Mouse (Mus musculus): ENCODE data around the gene Cstad.

Gene Cstad

DNA sequence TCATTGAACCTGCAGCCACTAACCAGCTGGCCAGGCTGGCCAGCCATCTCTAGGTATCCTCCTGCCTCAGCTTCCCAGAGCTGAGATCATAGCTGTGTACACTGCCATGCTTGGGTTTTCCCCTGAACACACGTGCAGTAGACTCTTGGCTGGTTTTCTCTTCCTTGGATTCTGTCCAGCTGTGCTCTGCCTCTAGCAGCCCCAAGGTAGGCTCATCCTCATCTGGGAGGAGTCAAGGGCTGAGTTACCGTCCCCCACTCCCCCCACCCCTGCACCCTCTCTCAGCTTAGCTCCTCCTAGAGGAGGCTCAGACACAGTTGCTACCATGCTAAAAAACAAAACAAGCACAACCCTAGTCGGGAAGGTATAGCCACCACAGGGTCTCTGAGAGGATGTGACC is 4.8 kb downstream of the Cstad start:
- DNase-seq: no peak

DNA sequence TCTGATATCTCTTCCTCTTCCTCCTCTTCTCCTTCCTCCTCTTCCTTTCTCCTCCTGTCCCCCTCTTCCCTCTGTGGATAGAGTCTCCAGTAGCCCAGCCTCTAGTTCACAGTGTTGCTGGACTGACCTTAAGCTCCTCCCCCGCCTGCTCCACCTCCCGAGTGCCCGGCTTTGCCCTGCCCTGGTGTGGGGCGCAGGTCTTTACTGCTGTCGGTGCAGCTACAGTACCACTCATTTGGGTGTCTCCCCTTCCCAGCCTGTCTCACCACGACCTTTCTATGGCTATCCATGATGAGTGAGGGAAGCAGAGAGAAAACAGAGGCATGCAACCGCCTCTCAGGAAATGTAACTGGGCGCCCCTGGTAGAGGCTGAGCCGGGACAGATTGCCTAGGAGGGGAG is 5.5 kb downstream of the Cstad start:
- no peak for DNase-seq

DNA sequence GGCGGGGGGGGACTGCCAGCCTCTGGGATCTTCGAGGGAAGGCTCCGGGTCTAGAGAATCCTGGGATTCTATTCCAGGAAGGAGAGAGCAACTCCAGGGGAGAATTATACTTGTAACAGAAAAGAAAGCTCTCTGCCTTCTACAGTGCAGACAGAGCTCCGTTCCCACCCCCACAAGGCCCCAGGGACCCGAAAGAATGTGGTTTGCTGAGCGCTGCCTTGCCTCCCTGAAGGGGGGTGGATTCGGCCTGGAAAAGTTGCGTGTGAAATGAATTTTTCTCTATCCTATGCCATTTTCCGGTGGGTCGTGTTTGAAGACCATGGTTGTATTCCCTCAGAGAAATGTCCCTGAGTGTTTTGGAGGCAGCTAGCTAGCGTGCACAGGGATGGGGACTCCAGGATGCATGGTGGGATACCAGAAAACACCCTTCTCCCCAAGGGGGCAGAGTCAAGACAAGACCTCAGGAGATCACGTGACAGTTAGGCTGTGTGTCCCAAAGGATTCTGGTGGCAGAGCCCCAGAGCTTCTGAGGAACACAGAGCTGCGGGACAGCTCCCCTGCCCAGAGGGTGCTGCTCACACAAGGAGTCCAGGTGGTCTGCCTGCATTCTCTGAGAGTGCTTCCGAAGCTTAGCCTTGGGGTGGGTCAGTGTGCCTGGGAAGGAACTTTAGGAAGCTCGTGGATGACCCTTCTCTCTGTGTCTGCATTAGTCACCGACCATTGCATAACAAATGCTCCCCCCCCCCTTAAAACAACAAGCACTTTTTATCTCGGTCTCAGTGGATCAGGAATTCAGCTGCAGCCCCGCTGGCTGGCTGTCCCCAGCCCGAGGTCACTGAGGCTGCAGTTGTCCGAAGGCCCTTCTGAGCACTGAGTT is 6.4 kb downstream of the Cstad start:
- DNase-seq: no peak

DNA sequence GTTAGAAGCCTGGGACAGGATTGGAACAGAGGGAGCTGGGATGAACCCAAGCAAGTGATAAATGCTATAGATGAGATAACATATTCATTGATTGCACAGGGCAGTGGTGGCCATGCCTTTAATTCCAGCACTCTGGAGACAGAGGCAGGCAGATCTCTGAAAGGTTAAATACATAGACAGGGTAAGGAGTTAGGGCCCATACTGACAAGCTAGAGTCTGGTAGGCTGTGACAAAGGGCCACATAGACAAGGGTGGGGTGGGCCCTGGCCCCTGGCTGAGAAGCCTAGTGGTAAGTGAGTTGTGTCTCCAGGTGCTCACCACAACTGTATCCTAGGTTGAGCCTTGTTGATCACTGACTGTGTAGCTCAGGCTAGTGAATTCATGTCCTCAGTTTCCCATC is 7.6 kb downstream of the Cstad start:
- no peak for DNase-seq

DNA sequence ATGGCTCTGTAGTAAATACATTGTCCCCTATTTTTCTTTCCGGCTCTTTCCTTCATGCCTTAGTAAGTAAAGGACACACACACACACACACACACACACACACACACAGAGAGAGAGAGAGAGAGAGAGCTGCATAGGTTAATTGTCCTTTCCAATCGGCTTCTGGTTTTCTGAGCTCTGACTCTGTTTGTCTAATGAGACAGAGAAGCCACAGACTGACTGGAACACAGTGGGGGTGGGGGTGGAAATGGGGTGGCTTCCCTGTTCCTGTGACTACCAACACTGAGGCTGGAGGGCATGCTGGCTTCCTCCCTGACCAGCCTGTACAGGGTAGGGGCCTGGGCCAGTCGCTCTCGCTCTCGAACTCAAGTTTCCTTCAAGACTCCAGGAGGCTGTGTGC is 8.9 kb downstream of the Cstad start:
- DNase-seq: no peak

DNA sequence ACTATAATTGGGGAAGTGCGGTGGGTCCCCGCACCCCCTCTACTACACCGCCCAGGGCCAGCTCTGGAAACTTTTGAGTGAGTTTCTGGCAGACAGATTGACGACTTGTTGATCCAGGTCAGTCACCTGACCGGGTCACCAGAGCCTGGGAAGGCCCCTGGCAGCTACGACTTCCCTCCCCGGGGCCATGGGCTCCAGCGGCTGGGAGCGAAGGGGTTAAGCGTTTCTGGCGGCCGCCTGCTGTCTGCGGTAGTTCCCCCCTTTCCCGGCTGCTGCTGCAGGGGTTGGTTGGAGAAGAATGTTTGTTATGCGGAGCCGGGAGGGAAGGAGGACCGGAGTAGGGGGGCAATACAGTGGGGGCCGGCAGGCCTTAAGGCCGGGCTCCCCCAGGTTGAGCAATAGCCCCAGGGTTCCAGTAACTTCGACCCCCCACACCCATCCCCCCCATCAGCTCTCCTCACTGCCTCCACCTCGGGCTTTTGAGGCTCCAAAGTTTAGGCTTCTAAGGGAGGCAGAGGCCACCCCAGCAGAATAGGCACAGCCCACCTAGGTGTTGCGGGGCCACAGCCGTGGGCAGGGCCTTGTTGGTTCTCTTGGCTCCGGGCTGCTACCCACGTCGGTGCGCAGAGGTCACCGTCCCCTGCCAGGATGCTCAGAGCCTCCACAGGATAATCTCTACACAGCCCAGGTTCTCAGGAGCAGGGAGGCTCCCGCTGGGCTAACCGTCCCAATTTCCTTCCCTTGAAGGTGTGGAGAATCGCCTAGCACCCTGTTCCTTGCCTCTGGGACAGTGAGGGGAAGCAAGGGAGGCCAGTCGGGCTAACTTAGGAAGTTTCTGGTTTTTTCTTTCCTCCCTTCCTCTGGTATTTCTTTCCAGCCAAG is 10.3 kb downstream of the Cstad start:
- DNase-seq: peak in 1 of 2 experiments; percentile 40

DNA sequence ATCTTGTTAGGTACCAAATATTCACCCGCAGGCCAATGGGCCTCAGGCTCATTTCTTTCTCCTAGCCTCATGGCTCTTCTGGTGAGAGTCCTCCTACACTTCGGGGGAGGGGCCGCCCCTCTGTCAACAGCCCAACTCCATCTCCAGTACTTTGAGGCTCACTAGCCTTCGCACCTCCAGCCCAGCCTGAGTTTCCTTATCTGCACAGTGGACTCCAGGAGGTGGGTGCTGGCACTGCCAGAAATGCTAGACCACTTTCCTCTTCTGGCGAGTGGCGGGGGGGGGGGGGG is 10.9 kb downstream of the Cstad start:
- no peak for DNase-seq

DNA sequence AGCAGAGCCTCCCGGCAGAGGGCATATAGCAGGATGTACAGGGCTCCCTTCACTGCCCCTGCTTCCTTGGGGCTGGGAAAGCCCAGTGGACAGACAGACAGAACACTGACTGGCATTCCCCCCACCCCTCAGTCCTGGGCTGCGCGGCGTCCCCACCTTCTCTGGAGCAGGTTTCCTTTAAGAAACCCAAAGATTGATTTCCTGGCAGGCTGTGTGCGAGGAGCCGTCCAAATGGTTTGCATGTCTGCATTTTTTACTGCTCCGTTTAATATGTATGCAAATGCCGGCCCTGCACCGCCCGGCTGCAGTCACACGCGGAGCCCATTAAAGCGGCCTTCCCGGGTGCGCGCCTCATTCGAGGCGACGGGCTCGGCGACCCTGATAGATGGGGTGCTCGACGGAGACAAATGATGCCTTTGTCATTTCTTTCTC is 11.8 kb downstream of the Cstad start:
- DNase-seq: peak; percentile 50 to 54

DNA sequence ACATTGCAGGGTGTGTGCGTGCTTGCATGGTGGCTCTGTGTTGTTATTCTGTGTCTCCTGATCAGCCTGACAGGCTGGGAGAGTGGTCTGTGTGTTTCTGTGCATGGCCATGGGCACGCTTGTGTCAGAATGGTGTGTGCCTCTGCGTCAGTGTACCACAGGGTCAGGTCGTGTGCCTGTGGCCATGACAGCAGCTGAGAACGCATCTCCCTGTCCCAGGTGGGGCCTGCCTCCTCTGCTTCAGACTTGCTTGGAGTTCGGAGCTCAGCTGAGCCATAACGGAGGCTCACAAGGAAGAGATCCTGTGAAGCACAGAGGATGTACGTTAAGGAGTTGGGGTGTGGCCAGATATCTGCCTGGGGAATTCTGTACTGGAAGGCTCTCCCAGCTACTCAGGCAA is 13.1 kb downstream of the Cstad start:
- no peak for DNase-seq

DNA sequence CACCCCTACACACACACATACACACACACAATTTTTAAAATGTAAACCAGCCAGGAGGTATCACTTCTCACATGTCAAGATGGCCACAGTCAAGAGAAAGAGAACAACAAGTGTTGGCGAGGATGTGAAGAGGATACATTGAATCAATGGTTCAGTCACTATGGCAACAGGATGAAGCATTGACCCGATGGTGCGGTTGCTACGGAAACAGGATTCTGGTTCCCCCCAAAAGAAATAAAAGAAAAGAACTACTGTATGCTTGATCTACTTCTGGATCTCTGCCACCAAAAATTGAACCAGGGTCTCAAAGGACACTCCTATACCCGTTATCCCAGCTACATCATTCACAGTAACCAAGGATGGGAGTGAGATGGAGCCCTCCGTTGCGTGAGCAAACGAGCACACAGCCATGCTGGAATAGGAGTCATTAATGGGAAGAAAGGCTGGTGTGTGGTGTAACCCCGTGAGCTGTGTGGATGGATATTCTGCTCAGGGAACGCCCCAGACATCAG is 13.9 kb downstream of the Cstad start:
- DNase-seq: no peak

DNA sequence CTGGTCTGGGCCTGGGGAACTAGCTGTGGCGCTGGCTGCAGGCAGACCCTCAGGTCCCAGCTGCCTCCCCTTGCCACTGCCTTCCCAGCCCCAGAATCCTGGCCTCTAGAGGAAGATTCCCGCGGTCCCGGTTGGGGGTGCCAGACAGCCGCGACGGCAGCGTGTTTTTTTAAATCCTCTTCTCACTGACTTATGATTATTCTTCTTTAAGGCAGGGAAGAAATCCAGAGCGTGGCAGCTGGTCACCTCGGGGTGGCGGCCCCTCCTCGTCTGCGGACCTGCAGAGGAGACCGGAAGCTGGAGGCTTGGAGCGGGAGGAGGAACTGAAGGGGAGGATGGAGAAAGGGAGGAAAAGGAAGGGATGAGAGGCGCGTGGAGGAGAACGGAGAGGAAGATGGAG is 18.7 kb downstream of the Cstad start:
- no peak for DNase-seq

DNA sequence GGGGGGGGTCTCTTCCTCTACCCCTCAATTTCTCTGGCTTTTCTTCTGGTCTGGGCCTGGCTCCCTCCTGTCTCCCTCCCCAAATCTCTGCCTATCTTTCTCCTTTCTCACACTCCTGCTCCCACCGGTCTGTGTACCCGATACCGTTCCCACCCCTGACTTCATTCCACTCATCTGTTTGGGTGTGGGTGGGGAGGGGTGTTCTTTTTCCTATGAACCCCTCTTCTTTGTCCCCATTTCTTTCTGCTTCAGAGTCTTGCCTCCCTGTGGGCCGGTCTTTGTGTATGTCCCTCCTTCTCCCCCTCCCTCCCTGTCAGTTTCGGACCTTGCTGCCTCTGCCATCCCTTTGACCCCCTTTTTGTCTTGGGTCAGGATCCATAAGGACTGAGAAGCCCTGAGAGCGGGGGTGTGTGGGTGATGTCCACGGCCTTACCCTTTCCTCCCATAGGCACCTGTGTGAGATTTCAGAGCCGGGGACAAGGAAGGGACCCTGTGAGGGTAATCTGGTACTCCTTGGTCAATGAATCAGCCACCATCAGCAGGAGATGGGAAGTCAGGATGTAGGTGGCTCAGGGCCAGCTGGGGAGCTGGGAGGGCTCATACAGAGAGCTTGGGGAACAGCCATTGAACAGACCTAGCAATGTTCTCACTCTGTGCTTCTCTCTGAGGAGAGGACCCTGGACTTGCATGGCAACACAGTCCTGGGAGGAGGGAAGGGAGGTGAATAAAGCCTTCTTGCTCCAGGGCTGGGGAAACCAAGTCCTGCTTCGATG is 19.5 kb downstream of the Cstad start:
- DNase-seq: no peak

DNA sequence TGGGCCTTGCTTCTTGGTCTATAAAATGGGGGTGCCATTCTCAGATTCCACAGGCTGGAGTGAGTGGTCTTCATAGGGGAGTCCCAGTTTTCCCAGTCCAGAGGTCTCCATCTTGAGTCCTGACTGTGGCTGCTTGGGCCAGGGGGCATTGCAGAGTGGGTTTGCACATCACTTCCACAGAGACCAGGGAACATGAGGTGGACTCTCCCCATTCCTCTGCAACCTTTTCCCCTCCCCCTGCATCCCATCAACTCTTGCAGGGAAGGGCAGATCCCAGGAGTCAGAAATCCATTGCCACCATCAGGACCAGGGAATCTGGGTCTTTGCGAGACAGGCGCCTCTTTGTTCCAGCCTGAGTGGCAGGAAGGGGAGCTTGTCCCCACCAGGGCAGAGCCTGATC is 21.0 kb downstream of the Cstad start:
- DNase-seq: no peak

DNA sequence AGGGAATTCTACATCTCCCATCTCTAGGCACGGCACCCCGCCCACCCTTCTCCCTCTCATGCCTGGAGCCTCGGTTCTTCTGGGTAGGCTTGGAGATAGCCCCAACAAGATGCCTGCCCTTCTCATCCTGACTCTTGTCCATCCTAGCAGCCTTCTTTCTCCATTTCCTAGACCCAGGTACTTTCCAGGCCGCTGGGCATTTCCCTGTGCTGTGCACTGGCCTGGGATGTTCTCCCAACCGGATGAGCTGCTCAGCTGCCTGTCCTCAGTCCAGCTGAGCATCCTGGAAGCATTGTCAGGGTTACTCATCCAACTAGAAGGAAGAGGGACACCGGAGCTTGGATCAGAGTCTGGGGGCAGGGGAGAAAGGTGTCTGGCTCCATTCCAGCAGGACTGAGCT is 21.6 kb downstream of the Cstad start:
- DNase-seq: no peak

DNA sequence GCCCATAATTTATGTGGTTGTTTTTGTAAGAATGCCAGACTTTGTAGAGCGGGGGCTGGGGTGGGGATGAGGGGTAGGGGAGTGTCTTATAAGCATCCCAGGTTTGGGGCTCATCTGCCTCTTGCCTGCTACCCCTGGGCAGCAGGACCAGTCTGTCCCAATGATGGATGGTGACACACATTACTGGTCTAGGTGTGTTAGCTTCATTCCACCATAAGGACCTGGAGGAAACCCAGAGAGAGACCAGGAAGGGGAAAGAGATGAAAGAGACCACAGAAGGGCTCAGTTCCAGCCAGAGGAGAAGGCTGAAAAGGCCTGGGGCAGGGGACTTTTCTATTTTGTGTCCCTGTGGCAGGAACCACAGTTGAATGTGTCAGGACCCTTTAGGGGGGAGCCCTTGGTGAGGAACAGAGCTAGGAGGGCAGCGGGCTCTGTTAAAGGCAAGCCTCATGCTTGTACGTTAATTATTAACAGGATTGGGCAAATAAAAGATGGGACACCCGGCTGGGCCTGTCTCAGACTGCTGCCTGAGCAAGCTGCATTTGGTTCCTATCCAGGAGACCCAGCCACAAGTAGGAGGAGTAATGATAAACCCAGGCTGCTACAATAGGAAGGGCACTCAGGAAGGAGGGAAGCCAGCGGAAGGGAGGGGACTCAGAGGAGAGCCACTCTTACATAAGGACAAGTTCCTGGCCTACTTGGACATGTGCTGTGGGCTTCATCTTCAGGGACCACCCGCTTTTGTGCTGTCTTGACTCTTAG is 23.8 kb downstream of the Cstad start:
- DNase-seq: no peak

DNA sequence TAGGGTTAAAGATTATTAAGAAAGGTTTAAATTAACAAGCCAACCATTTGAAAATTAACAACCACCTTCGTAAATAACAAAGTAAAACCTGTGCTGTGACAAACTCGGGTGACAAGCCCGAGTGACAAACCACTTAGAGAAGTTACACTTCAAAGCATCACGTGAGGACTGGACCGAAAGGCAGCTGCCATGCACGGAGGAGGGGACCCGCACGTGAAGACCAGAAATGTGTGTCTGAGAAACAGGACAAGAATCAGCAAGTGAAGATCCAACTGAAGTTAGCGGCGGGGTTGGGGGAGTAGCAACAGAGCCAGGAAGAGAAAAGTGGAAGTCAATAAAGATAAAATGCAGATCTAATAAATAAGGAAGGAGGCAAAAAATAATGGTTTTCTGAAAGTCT is 29.0 kb downstream of the Cstad start:
- peak; percentile 47 to 58 for DNase-seq

DNA sequence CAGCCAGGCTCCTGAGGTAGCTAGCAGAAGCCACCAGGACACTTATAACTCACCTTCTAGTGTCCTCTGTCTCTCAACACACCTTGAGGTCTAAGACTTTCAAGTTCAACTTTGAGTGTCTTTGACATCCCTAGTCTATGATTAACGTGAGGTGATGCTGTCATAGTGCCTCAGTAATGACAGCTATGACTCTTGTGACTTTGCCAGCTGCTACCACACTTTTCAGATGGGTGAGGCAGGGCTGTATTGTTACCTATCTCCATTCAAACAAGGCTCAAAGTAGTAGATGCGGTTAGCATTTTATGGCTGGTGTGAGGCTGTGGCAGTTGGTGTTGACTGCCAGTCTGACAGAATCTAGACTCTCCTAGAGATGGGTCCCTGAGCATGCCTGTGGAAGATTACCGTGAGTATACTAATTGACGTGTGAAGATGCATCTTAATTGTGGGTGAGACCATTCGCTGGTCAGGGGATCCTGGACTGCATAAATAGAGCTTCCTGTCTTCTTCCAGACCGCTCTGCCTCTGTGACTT is 30.5 kb downstream of the Cstad start:
- DNase-seq: no peak

DNA sequence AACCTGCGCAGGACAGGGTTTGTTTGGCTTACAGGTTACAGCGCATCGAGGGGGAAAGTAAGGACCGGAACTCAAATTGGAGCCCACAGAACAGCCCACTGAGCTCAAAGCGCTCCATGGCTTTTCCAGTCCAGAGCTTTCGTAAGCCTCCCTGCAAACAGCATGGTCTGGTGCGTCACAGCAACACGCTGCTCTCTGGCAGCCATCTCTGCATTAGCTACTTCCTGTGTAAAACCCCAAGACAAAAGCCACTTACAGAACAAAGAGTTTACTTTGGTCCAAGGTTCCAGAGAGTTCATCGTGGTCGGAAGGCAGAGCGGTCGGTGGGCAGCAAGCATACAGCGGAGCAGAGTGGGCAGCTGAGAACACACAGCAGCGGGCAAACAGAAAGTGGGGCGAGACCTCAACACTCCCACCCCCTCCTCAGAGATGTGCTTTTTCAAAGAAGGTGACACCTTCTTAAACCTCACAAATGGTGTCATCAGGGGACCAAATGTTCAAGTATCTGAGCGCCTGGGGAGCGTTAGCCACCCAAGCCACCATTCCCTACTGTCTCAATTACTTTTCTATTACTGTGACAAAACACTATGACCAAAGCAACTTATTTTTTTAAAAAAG is 31.3 kb downstream of the Cstad start:
- peak; percentile 54 to 57 for DNase-seq

DNA sequence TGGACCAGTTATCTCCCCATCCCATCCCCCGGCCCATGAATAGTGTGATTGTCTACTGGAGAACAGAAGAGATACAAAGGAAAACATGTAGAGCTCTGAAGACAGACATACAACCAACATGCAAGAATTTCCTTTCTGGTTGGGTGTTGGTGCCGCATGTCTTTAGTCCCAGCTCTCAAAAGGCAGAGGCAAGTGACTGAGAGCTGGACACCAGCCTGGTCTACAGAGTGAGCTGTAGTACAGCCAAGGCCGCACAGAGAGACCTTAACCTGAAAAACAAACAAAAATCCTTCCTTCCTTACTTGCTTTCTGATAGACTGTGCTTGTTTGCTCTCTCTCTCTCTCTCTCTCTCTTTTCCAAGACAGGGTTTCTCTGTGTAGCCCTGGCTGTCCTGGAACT is 32.5 kb downstream of the Cstad start:
- no peak for DNase-seq

DNA sequence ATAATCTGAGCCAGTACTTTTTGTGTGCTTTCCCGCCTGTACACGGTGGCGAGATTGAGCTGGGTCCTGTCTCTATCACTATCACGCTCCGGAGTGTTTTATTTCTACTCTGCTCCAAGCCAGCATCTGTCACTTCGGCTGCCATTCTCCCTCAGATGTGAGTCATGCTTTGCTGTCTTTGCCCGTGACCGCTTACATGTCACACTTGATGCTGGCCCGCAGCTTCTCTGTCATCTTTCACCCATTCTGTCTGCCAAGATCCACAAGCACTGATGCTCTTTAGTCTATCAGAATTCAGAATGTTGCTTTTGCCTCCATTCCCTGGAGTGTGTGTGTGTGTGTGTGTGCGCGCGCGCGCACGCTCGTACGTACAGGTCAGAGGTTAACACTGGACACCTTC is 33.5 kb downstream of the Cstad start:
- no peak for DNase-seq

DNA sequence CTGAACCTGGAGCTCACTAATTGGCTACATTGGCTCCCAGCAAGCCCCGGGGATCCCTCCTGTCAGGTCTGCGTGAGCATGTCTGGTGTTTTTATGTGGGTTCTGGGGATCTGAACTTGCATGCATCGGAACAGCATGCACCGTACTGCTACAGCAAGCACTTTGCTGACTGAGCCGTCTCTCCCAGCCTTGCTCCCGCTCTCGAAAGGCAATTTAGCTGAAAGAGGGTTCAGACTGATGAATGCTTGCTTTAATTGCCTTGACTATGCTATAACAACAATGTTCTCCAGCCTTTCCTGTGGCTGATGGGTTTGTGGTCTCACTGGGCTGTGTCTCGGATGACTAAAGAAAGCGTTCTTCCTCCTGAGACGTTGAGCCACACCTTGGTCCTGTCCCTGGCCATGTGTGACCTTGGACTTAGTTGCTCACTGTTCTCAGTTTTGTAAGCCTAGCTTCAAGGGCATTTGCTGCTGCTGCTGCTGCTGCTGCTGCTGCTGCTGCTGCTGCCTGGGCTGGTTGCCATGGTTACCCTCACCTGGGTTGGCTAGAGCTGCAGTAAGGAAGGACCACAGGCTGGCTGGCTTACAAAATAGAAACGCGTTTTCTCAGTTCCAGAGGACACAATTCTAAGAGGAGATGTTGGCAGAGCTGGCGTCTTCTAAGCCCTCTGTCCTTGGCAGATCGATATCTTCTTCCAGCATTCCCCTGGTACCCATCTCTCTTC is 34.4 kb downstream of the Cstad start:
- no peak for DNase-seq

Data from B cell, adult 2 months (primary cell).